Mouse (Mus musculus) NIH3T3 (cell line): ENCODE measurements around the gene Rmi2.

ENCODE experiments used
- DNase-seq: peaks from one replicate; pipeline ENCODE4 v3.0.0-alpha.2; 2012; ENCODE audit warnings: low read depth

The Rmi2 gene

DNA sequence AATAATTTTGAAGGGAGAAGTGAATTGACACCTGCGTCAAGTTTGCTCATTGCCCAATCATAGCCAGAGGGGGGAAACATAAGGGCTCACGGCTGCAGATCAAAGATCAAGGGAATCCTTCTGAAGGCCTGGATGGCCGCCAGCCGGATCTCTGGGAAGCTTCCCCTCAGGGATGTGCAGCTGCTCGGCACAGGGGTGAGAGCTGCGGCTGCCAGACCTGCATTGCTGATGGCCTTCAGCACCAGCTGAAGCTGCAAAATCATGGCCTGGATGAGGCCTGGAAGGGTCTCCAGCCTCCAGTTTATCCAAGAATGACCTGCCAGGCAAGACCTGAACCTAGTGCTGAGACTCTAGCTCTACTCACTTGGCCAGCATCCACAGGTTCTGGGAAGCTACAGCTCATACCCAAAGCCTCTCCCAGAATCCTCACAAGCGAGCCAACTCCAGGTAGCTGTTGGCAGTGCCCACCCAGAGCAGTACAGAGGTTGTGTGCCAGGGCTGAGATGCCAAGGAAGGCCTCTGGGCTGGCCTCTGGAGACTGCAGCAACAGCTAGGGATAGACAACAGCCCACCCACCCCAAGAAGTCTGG, 90.8 kb downstream of the Rmi2 start:
- peak; percentile 43 for DNase-seq

DNA sequence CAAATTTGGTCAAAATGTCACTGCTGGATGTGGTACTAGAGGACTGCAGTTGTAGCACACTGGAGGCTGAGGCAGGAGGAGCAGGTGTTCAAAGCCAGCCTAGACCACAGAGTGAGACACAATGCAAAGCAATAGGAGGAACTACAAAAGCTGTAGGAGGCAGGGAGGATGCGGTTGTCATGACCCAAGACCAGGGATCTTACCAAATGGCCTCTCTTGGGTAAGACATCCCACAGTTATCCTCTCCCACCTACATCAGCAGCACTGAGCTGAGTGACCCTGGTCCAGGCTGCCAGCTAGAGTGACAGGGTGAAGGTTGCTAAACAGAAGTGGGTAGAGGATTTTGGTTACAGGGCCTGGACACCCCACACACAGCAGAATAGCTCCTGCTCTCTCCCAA, 92.2 kb downstream of the Rmi2 start:
- DNase-seq: no peak

DNA sequence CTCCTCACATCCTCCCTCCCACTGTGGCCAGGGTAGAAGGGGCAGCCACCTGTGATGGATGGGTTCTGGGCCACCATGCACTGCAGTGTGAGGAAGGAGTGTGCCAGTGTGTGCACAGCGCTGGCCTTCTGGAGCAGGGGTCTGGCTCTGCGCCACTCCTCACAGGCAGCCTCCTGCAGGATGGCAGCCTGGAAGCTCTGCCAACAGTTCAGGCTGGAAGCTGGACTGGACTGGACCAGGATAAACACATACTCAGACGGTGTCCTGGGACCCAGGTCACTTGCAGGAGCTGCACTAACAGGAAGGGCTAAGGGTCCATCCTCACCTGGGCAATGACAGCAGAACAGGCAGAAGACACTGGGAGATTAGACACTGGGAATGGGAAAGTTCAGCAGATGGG, 98.5 kb downstream of the Rmi2 start:
- no peak for DNase-seq

DNA sequence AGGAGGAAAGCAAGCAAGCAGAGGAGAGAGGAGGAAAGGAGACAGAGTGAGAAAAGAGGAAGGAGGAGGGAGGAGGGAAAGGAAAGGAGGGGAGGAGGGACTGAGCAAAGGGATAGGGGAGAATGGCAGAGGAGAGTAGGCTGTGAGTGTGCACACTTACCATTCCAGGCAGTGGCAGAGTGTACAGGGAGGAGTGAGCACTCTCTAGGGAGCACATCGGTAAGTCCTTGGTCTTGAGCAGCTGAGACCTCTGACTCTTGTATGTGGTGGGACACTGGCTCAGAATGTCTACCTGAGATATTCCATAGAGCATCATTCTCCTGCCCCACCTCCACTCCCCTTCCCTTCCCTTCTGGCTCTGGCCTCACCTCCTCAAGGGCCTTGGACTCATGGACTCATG, 99.2 kb downstream of the Rmi2 start:
- DNase-seq: no peak

DNA sequence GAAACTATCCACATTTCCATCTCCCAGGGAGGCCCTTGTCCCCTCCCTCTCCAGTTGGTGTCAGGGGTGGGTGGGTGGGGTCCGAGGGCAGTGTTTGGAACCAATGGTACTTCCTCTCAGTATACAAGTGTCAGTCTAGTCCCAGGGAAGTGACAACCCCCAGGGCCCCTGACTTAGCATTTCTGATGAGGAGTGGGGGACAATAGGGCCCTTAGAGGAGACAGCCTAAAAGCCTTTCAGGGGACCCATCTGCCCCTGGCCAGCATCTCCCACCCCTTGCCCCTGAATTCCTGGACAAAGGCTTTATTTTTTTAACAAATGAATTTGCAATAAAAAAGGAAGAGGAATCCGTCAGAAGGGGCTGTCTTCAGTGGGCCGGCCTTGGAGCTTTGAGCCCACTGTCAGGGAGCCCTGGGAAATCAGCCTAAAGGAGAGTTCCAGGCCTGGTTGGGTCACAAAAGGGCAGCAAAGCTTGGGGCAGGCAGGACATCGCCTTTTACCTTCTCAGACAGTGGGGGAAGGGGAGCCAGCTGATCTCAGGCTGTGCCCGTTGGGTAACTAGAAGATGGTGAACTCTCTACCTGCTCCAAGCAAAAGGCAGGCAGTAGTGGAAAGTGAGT, 102.0 kb downstream of the Rmi2 start:
- no peak for DNase-seq

DNA sequence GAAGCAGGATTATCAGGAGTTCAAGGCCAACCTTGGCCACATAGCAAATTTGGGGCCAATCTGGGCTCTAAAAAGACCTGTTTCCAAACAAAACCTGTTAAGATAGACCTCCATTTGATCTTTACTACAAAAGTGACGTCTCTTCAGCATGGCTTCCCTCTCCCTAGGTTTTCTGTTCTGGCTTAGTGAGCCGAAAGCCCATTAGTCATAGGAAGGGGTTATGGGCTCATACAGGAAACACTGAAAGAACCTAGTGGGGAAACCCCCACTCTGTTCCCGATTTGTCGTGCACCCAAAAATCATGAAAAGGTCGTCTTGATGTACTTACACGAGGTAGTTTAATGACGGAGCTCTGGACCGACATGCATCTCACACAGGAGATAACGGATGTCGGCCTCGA, 102.6 kb downstream of the Rmi2 start:
- no peak for DNase-seq

DNA sequence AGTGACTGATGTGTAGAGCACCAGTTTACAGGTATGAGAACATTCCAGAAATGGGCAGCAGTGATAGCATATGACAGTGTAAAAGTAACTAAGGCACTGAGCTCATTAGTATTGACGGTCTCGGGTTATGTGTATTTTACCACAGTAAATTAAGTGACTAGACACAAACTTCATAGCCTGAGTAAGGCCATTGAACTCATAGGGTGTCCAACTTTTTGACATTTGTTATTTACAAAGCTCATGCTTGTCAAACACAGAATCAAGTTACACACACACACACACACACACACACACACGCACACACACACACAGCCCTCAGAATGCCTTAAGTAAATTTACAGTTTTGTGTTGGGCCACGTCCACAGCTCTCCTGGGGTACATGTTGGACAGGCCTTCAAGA, 105.1 kb downstream of the Rmi2 start:
- DNase-seq: no peak

DNA sequence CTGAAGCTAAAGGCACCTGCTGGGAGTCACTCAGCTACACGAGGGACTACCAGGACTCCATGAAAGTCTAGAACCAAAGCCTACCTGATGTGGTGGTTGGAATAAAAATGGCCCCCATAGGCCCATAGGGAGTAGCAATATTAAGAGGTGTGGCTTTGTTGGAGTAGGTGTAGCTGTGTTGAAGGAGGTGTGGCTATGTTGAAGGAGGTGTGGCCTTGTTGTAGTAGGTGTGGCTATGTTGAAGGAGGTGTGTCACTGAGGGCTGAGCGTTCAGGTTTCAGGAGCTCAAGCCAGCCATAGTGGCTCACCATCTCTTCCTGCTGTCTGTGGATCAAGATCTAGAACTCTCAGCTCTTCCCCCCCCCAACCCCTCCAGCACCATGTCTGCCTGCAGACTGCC, 105.8 kb downstream of the Rmi2 start:
- DNase-seq: no peak
